Mouse (Mus musculus) ES-CJ7 (cell line): ENCODE results near the gene Denr.

Source experiments
- DNase-seq: peaks from one replicate; pipeline ENCODE4 v3.0.0; 2011; ENCODE audit warnings: low read depth, low spot score

Gene Denr

GRCm38 (mm10) chr5:123969216-123969615 is 62.2 kb downstream of the Denr start:
- DNase-seq: no peak

- DNase-seq: no peak
Observed at GRCm38 (mm10) chr5:123970576-123970975, 63.6 kb downstream of the Denr start.

- DNase-seq: no peak
Observed at GRCm38 (mm10) chr5:123972453-123972852, 65.5 kb downstream of the Denr start.

- DNase-seq: peak; percentile 43
Observed at GRCm38 (mm10) chr5:123973299-123974178, 66.6 kb downstream of the Denr start, which contains the start of gene Hip1r. TSS of gene Hip1r (plus strand) at chr5:123973628.

- DNase-seq: no peak
Observed at GRCm38 (mm10) chr5:123974179-123974485, 67.2 kb downstream of the Denr start.

GRCm38 (mm10) chr5:123974616-123975111 is 67.7 kb downstream of the Denr start:
- DNase-seq: no peak

GRCm38 (mm10) chr5:123975668-123976180 is 68.7 kb downstream of the Denr start:
- DNase-seq: no peak

- DNase-seq: no peak
Observed at GRCm38 (mm10) chr5:123977231-123977630, 70.3 kb downstream of the Denr start.

GRCm38 (mm10) chr5:123978131-123978530 is 71.2 kb downstream of the Denr start:
- DNase-seq: no peak
